Mouse (Mus musculus): Measurements from ENCODE around the gene Cyth4. TPM values are rescaled to one million over a fixed set of nuclear protein-coding genes. Genes with fewer than 3 reads are reported as not detected.

Gene Cyth4
- polyA plus RNA-seq, 1 experiment, result 81.1 TPM

GRCm38 (mm10) chr15:78623426-78623825 lies 26.6 kb downstream of the Cyth4 start:
- WGBS, result 36% methylated on average over 5 of the region's 5 CpGs

GRCm38 (mm10) chr15:78624431-78624950 lies 27.6 kb downstream of the Cyth4 start:
- DNase-seq, result no peak
- WGBS, result 48% methylated on average over 13 of the region's 13 CpGs
- H3K4me3 ChIP-seq (ENCODE audit: control insufficient read depth, insufficient read depth, low read length), result no peak overlapping the region
- no peak for TF ChIP-seq POLR2A (IDR thresholded peaks at IDR 0.05; ENCODE audit: control insufficient read depth, extremely low read depth, insufficient read depth, low read length, poor library complexity)
- TF ChIP-seq CTCF (IDR thresholded peaks at IDR 0.05; ENCODE audit: borderline replicate concordance, control insufficient read depth, extremely low read depth, insufficient read depth, low read length, poor library complexity), result no peak
- H3K36me3 ChIP-seq (ENCODE audit: control insufficient read depth, insufficient read depth, low read length), result no peaks in the 10 kb centered on the region
- no peaks in the 10 kb centered on the region for H3K27me3 ChIP-seq (ENCODE audit: control insufficient read depth, insufficient read depth, low read length)
- H3K27ac ChIP-seq (ENCODE audit: control insufficient read depth, insufficient read depth, low read length), result no peak overlapping the region
- H3K4me1 ChIP-seq (replicated peaks; ENCODE audit: control insufficient read depth, insufficient read depth, low read length), result peaks cover 7% of the 10 kb centered on the region

More at GRCm38 (mm10) chr15:78623426-78623825, 26.6 kb downstream of the Cyth4 start:
- Histone ChIP-seq H3K36me3 (ENCODE audit: control insufficient read depth, insufficient read depth, low read length) (no peaks in the 10 kb centered on the region), H3K4me1 (replicated peaks; ENCODE audit: control insufficient read depth, insufficient read depth, low read length) (peaks cover 7% of the 10 kb centered on the region), H3K27ac (ENCODE audit: control insufficient read depth, insufficient read depth, low read length) (no peak overlapping the region), H3K4me3 (ENCODE audit: control insufficient read depth, insufficient read depth, low read length) (no peak overlapping the region), H3K27me3 (ENCODE audit: control insufficient read depth, insufficient read depth, low read length) (no peaks in the 10 kb centered on the region)
- peak; percentile 79 for DNase-seq
- peak; percentile 84; the same call in 1 of the 2 replicates for TF ChIP-seq CTCF (IDR thresholded peaks at IDR 0.05; ENCODE audit: borderline replicate concordance, control insufficient read depth, extremely low read depth, insufficient read depth, low read length, poor library complexity)
- TF ChIP-seq POLR2A (IDR thresholded peaks at IDR 0.05; ENCODE audit: control insufficient read depth, extremely low read depth, insufficient read depth, low read length, poor library complexity), result no peak

- Histone ChIP-seq H3K27me3 (ENCODE audit: control insufficient read depth, insufficient read depth, low read length) (no peaks in the 10 kb centered on the region), H3K4me3 (ENCODE audit: control insufficient read depth, insufficient read depth, low read length) (no peak overlapping the region), H3K27ac (ENCODE audit: control insufficient read depth, insufficient read depth, low read length) (no peak overlapping the region), H3K4me1 (replicated peaks; ENCODE audit: control insufficient read depth, insufficient read depth, low read length) (peaks cover 7% of the 10 kb centered on the region), H3K36me3 (ENCODE audit: control insufficient read depth, insufficient read depth, low read length) (no peaks in the 10 kb centered on the region)
- no peak for DNase-seq
- WGBS, result 97% methylated on average over 3 of the region's 3 CpGs
- TF ChIP-seq POLR2A (IDR thresholded peaks at IDR 0.05; ENCODE audit: control insufficient read depth, extremely low read depth, insufficient read depth, low read length, poor library complexity) (no peak), CTCF (IDR thresholded peaks at IDR 0.05; ENCODE audit: borderline replicate concordance, control insufficient read depth, extremely low read depth, insufficient read depth, low read length, poor library complexity) (no peak)
These were observed 28.1 kb downstream of the Cyth4 start for GRCm38 (mm10) chr15:78624961-78625360.

DNA sequence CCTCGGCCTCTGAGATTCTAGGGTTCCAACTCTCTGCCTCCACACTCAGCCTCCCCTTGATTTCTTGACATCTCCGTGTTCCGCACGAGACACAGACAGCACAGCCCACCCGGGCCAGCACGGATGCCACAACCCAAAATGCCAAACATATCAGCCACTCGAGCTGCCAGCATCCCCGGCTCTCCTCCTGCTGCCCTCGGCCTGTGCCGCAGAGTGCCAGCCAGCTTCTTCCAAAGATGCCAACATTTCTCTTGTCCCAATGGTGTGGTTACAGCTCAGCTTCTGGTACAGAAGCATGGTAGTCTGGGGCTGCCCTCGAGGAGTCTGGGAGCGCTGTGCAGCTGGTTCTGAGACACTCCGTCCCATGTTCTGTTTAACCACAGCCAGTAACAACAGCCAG lies 29.4 kb downstream of the Cyth4 start:
- Histone ChIP-seq H3K27ac (ENCODE audit: control insufficient read depth, insufficient read depth, low read length) (no peak overlapping the region), H3K4me3 (ENCODE audit: control insufficient read depth, insufficient read depth, low read length) (no peak overlapping the region), H3K4me1 (replicated peaks; ENCODE audit: control insufficient read depth, insufficient read depth, low read length) (peaks cover 7% of the 10 kb centered on the region), H3K27me3 (ENCODE audit: control insufficient read depth, insufficient read depth, low read length) (no peaks in the 10 kb centered on the region), H3K36me3 (ENCODE audit: control insufficient read depth, insufficient read depth, low read length) (no peaks in the 10 kb centered on the region)
- 75% methylated on average over 13 of the region's 13 CpGs for WGBS
- no peak for DNase-seq
- no peak for TF ChIP-seq CTCF (IDR thresholded peaks at IDR 0.05; ENCODE audit: borderline replicate concordance, control insufficient read depth, extremely low read depth, insufficient read depth, low read length, poor library complexity)
- TF ChIP-seq POLR2A (IDR thresholded peaks at IDR 0.05; ENCODE audit: control insufficient read depth, extremely low read depth, insufficient read depth, low read length, poor library complexity), result no peak

GRCm38 (mm10) chr15:78632387-78632786 lies 35.5 kb downstream of the Cyth4 start:
- H3K27me3 ChIP-seq (ENCODE audit: control insufficient read depth, insufficient read depth, low read length), result no peaks in the 10 kb centered on the region
- no peak overlapping the region for H3K4me3 ChIP-seq (ENCODE audit: control insufficient read depth, insufficient read depth, low read length)
- DNase-seq, result no peak
- H3K36me3 ChIP-seq (ENCODE audit: control insufficient read depth, insufficient read depth, low read length), result no peaks in the 10 kb centered on the region
- peaks cover 4% of the 10 kb centered on the region for H3K4me1 ChIP-seq (replicated peaks; ENCODE audit: control insufficient read depth, insufficient read depth, low read length)
- TF ChIP-seq POLR2A (IDR thresholded peaks at IDR 0.05; ENCODE audit: control insufficient read depth, extremely low read depth, insufficient read depth, low read length, poor library complexity), result no peak
- TF ChIP-seq CTCF (IDR thresholded peaks at IDR 0.05; ENCODE audit: borderline replicate concordance, control insufficient read depth, extremely low read depth, insufficient read depth, low read length, poor library complexity), result no peak
- H3K27ac ChIP-seq (ENCODE audit: control insufficient read depth, insufficient read depth, low read length), result no peak overlapping the region
- 76% methylated on average over 2 of the region's 2 CpGs for WGBS

GRCm38 (mm10) chr15:78633413-78633812 lies 36.6 kb downstream of the Cyth4 start:
- no peaks in the 10 kb centered on the region for H3K36me3 ChIP-seq (ENCODE audit: control insufficient read depth, insufficient read depth, low read length)
- TF ChIP-seq POLR2A (IDR thresholded peaks at IDR 0.05; ENCODE audit: control insufficient read depth, extremely low read depth, insufficient read depth, low read length, poor library complexity), result no peak
- no peak for TF ChIP-seq CTCF (IDR thresholded peaks at IDR 0.05; ENCODE audit: borderline replicate concordance, control insufficient read depth, extremely low read depth, insufficient read depth, low read length, poor library complexity)
- WGBS, result 92% methylated on average over 5 of the region's 5 CpGs
- no peak overlapping the region for H3K4me3 ChIP-seq (ENCODE audit: control insufficient read depth, insufficient read depth, low read length)
- no peak overlapping the region for H3K27ac ChIP-seq (ENCODE audit: control insufficient read depth, insufficient read depth, low read length)
- peaks cover 11% of the 10 kb centered on the region for H3K4me1 ChIP-seq (replicated peaks; ENCODE audit: control insufficient read depth, insufficient read depth, low read length)
- DNase-seq, result no peak
- H3K27me3 ChIP-seq (ENCODE audit: control insufficient read depth, insufficient read depth, low read length), result no peaks in the 10 kb centered on the region
